Mouse (Mus musculus): Measurements from ENCODE around the gene Numb. TPM values are rescaled to one million over a fixed set of nuclear protein-coding genes. Genes with fewer than 3 reads are reported as not detected.
"Not testable (repeated sequence)": the region's sequence is repeated elsewhere in the genome, so short reads cannot be mapped to it uniquely, and the experiment has no call there.

Numb gene
- polyA plus RNA-seq, 1 experiment from 2014 or later = 12.9 TPM

GRCm38 (mm10) chr12:83914202-83914740 lies 7.5 kb downstream of the Numb start:
- Histone ChIP-seq H3K4me2 (ENCODE audit: low read length) (no peak overlapping the region), H3K36me3 (ENCODE audit: control insufficient read depth, insufficient read depth, low read length) (0 out of 2 replicates have a peak, but pooled peaks cover 2% of the 10 kb centered on the region), H3K27ac (ENCODE audit: low read depth, low read length) (no peak overlapping the region), H3K9me3 (replicated peaks; ENCODE audit: control insufficient read depth, low read length) (no peaks in the 10 kb centered on the region), H3K9ac (ENCODE audit: low read length) (no peak overlapping the region), H3K4me1 (ENCODE audit: control insufficient read depth, insufficient read depth, low read length) (no peaks in the 10 kb centered on the region), H3K27me3 (replicated peaks; ENCODE audit: control insufficient read depth, insufficient read depth, low read length) (no peaks in the 10 kb centered on the region), H3K4me3 (ENCODE audit: low read depth, low read length) (no peak overlapping the region)
- ATAC-seq = no peak
- WGBS = 84% methylated on average over 4 of the region's 4 CpGs
- no peak for DNase-seq (ENCODE audit: low spot score)

DNA sequence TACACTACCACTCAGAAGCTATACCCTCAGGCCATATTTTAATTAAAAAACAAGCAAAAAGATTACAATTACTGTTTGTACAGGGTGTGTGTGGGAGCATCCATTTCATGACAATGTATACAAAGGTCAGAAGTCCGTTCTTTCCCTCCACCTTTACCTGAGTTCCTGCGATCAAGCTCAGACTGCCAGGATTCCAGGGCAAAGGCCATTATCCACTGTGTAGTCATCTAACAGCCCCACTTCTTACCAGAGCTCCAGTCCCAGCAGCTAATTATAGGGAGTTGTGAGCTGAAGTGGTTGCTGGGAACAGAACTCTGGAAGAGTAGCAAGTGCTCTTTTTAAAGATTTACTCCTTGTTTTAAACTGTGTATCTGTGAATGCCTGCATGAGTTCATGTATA lies 11.3 kb downstream of the Numb start:
- Histone ChIP-seq H3K36me3 (ENCODE audit: control insufficient read depth, insufficient read depth, low read length) (0 out of 2 replicates have a peak, but pooled peaks cover 2% of the 10 kb centered on the region), H3K9me3 (replicated peaks; ENCODE audit: control insufficient read depth, low read length) (no peaks in the 10 kb centered on the region), H3K4me1 (ENCODE audit: control insufficient read depth, insufficient read depth, low read length) (no peaks in the 10 kb centered on the region), H3K27ac (ENCODE audit: low read depth, low read length) (no peak overlapping the region), H3K4me3 (ENCODE audit: low read depth, low read length) (no peak overlapping the region), H3K27me3 (replicated peaks; ENCODE audit: control insufficient read depth, insufficient read depth, low read length) (no peaks in the 10 kb centered on the region), H3K9ac (ENCODE audit: low read length) (no peak overlapping the region), H3K4me2 (ENCODE audit: low read length) (no peak overlapping the region)
- 94% methylated on average over 2 of the region's 2 CpGs for WGBS
- DNase-seq (ENCODE audit: low spot score) = no peak
- no peak for ATAC-seq

- Histone ChIP-seq H3K4me2 (ENCODE audit: low read length) (no peak overlapping the region), H3K9ac (ENCODE audit: low read length) (no peak overlapping the region), H3K4me1 (ENCODE audit: control insufficient read depth, insufficient read depth, low read length) (no peaks in the 10 kb centered on the region), H3K4me3 (ENCODE audit: low read depth, low read length) (no peak overlapping the region), H3K36me3 (ENCODE audit: control insufficient read depth, insufficient read depth, low read length) (no peaks in the 10 kb centered on the region), H3K27ac (ENCODE audit: low read depth, low read length) (no peak overlapping the region), H3K27me3 (replicated peaks; ENCODE audit: control insufficient read depth, insufficient read depth, low read length) (no peaks in the 10 kb centered on the region), H3K9me3 (replicated peaks; ENCODE audit: control insufficient read depth, low read length) (no peaks in the 10 kb centered on the region)
- DNase-seq (ENCODE audit: low spot score) (no peak), ATAC-seq (no peak)
- 93% methylated on average over 1 of the region's 1 CpGs for WGBS
Observed at GRCm38 (mm10) chr12:83892926-83893325, 28.8 kb downstream of the Numb start.

DNA sequence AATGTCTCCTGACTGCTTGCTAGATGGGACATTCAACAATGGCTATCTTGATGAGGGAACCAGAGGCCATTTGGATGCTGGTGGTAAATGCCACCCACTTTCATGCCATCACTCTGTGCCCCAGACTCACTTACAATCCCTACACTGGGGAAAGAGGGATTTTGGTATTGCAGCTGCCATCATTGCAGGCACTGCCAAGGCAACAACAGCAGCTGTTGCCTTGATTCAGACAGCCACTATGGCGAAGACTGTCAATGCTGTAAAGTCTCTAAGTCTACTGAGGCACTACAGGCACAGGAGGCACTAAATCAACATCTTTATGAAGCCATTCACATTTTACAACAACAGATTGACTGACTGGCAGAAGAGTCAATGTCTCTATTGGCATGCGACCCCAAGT lies 30.5 kb downstream of the Numb start:
- no peak overlapping the region for H3K27ac ChIP-seq (ENCODE audit: low read depth, low read length)
- H3K9ac ChIP-seq (ENCODE audit: low read length) = no peak overlapping the region
- H3K4me3 ChIP-seq (ENCODE audit: low read depth, low read length) = no peak overlapping the region
- H3K4me1 ChIP-seq (ENCODE audit: control insufficient read depth, insufficient read depth, low read length) = no peaks in the 10 kb centered on the region
- 96% methylated on average over 2 of the region's 2 CpGs for WGBS
- no peak overlapping the region for H3K4me2 ChIP-seq (ENCODE audit: low read length)
- ATAC-seq (no peak), DNase-seq (ENCODE audit: low spot score) (no peak)
- H3K36me3 ChIP-seq (ENCODE audit: control insufficient read depth, insufficient read depth, low read length) = no peaks in the 10 kb centered on the region
- H3K27me3 ChIP-seq (replicated peaks; ENCODE audit: control insufficient read depth, insufficient read depth, low read length) = no peaks in the 10 kb centered on the region
- H3K9me3 ChIP-seq (replicated peaks; ENCODE audit: control insufficient read depth, low read length) = no peaks in the 10 kb centered on the region

GRCm38 (mm10) chr12:83889128-83889527 lies 32.6 kb downstream of the Numb start:
- 94% methylated on average over 1 of the region's 1 CpGs for WGBS
- Histone ChIP-seq H3K4me2 (ENCODE audit: low read length) (no peak overlapping the region), H3K4me1 (ENCODE audit: control insufficient read depth, insufficient read depth, low read length) (no peaks in the 10 kb centered on the region), H3K4me3 (ENCODE audit: low read depth, low read length) (no peak overlapping the region), H3K9me3 (replicated peaks; ENCODE audit: control insufficient read depth, low read length) (no peaks in the 10 kb centered on the region), H3K27ac (ENCODE audit: low read depth, low read length) (no peak overlapping the region), H3K27me3 (replicated peaks; ENCODE audit: control insufficient read depth, insufficient read depth, low read length) (no peaks in the 10 kb centered on the region), H3K9ac (ENCODE audit: low read length) (no peak overlapping the region), H3K36me3 (ENCODE audit: control insufficient read depth, insufficient read depth, low read length) (no peaks in the 10 kb centered on the region)
- ATAC-seq (no peak), DNase-seq (ENCODE audit: low spot score) (no peak)

- H3K36me3 ChIP-seq (ENCODE audit: control insufficient read depth, insufficient read depth, low read length) = no peaks in the 10 kb centered on the region
- H3K9ac ChIP-seq (ENCODE audit: low read length) = no peak overlapping the region
- peaks cover 4% of the 10 kb centered on the region; the same call in 1 of the 2 replicates for H3K4me1 ChIP-seq (ENCODE audit: control insufficient read depth, insufficient read depth, low read length)
- no peak overlapping the region for H3K4me3 ChIP-seq (ENCODE audit: low read depth, low read length)
- H3K27ac ChIP-seq (ENCODE audit: low read depth, low read length) = no peak overlapping the region
- ATAC-seq (no peak), DNase-seq (ENCODE audit: low spot score) (no peak)
- 95% methylated on average over 7 of the region's 7 CpGs for WGBS
- no peak overlapping the region for H3K4me2 ChIP-seq (ENCODE audit: low read length)
- no peaks in the 10 kb centered on the region for H3K27me3 ChIP-seq (replicated peaks; ENCODE audit: control insufficient read depth, insufficient read depth, low read length)
- H3K9me3 ChIP-seq (replicated peaks; ENCODE audit: control insufficient read depth, low read length) = no peaks in the 10 kb centered on the region
Observed at GRCm38 (mm10) chr12:83885516-83886285, 36.0 kb downstream of the Numb start.

DNA sequence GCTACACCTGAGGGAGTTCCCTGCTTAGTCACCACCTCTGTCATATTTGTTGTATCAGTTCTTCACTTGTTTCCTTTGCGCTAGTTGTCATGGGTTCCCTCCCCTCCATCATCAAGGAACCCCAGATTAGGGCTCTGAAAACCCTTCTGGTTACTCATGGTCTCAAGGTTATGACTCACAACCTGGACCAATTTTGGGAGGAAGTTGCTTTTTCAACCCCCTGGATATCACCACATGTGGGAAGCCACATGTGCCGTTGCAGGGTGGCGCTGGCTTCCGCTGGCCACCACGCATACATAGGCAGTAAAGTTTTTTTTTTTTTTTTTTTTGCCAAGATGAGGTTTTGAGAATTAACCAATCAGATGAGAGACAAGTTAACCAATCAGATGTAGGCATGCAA lies 36.7 kb downstream of the Numb start:
- not testable (repeated sequence) for H3K4me3 ChIP-seq (ENCODE audit: low read depth, low read length); H3K27ac ChIP-seq (ENCODE audit: low read depth, low read length); DNase-seq (ENCODE audit: low spot score); H3K27me3 ChIP-seq (replicated peaks; ENCODE audit: control insufficient read depth, insufficient read depth, low read length); H3K4me1 ChIP-seq (ENCODE audit: control insufficient read depth, insufficient read depth, low read length); H3K4me2 ChIP-seq (ENCODE audit: low read length); H3K9me3 ChIP-seq (replicated peaks; ENCODE audit: control insufficient read depth, low read length); H3K9ac ChIP-seq (ENCODE audit: low read length); H3K36me3 ChIP-seq (ENCODE audit: control insufficient read depth, insufficient read depth, low read length); ATAC-seq
- WGBS = 95% methylated on average over 5 of the region's 5 CpGs

- Histone ChIP-seq H3K27me3 (replicated peaks; ENCODE audit: control insufficient read depth, insufficient read depth, low read length) (no peaks in the 10 kb centered on the region), H3K27ac (ENCODE audit: low read depth, low read length) (no peak overlapping the region), H3K4me2 (ENCODE audit: low read length) (no peak overlapping the region), H3K9ac (ENCODE audit: low read length) (no peak overlapping the region), H3K4me1 (ENCODE audit: control insufficient read depth, insufficient read depth, low read length) (peaks cover 4% of the 10 kb centered on the region; the same call in 1 of the 2 replicates), H3K36me3 (ENCODE audit: control insufficient read depth, insufficient read depth, low read length) (no peaks in the 10 kb centered on the region), H3K9me3 (replicated peaks; ENCODE audit: control insufficient read depth, low read length) (no peaks in the 10 kb centered on the region), H3K4me3 (ENCODE audit: low read depth, low read length) (no peak overlapping the region)
- 95% methylated on average over 7 of the region's 7 CpGs for WGBS
- ATAC-seq = no peak
- no peak for DNase-seq (ENCODE audit: low spot score)
Observed at GRCm38 (mm10) chr12:83882503-83882902, 39.2 kb downstream of the Numb start.

- H3K4me1 ChIP-seq (ENCODE audit: control insufficient read depth, insufficient read depth, low read length) = peaks cover 4% of the 10 kb centered on the region; the same call in 1 of the 2 replicates
Observed at GRCm38 (mm10) chr12:83882088-83882487, 39.6 kb downstream of the Numb start.

More at GRCm38 (mm10) chr12:83882088-83882487, 39.6 kb downstream of the Numb start:
- Histone ChIP-seq H3K4me2 (ENCODE audit: low read length) (no peak overlapping the region), H3K4me3 (ENCODE audit: low read depth, low read length) (no peak overlapping the region), H3K27ac (ENCODE audit: low read depth, low read length) (no peak overlapping the region), H3K36me3 (ENCODE audit: control insufficient read depth, insufficient read depth, low read length) (no peaks in the 10 kb centered on the region), H3K27me3 (replicated peaks; ENCODE audit: control insufficient read depth, insufficient read depth, low read length) (no peaks in the 10 kb centered on the region), H3K9me3 (replicated peaks; ENCODE audit: control insufficient read depth, low read length) (no peaks in the 10 kb centered on the region), H3K9ac (ENCODE audit: low read length) (no peak overlapping the region)
- DNase-seq (ENCODE audit: low spot score) = no peak
- no peak for ATAC-seq
- 99% methylated on average over 3 of the region's 3 CpGs for WGBS
